Mouse (Mus musculus) liver, postnatal 0 days (tissue): ENCODE data around the gene Wwox.

Experiments used
- CTCF ChIP-seq: sonication (generic); IDR thresholded peaks from 2 replicates; pipeline ENCODE4 v1.5.1; 2016; ENCODE audit warnings: antibody characterized with exemption, low read depth
- EP300 ChIP-seq: IDR thresholded peaks from 2 replicates; pipeline ENCODE4 v1.6.1; 2016; ENCODE audit warnings: antibody characterized with exemption, low read depth, mild to moderate bottlenecking

GRCm38 (mm10) chr8:115193767-115194166, 754.3 kb downstream of the Wwox start:
- TF ChIP-seq CTCF (no peak), EP300 (no peak)
